Mouse (Mus musculus) activated CD4-positive, CD25-positive, alpha-beta regulatory T cell (primary cell): ENCODE results near the gene Soga3. TPM values are rescaled to one million over a fixed set of nuclear protein-coding genes. Genes with fewer than 3 reads are reported as not detected.

Experiments
- polyA plus RNA-seq, 2 experiments: library from polyadenylated mRNA; unstranded; fragments of 100-300 nt; shearing (Covaris generic); gene quantifications; one replicate each; pipeline ENCODE4 v1.2.1; 2017

Soga3 gene
- polyA plus RNA-seq = not detected

GRCm38 (mm10) chr10:29143566-29144335 is at the start of gene Soga3:
Gene Soga3 (plus strand): TSS chr10:29143839.

GRCm38 (mm10) chr10:29198642-29199041 is 55.0 kb downstream of the Soga3 start, which contains the start of gene Gm49353:
Gene Gm49353 (plus strand): TSS chr10:29198954.

GRCm38 (mm10) chr10:29211453-29211852 is 67.8 kb downstream of the Soga3 start, which contains the start of gene 9330159F19Rik:
Gene 9330159F19Rik (plus strand): TSS chr10:29211606.

Other genes starting within 250 kb of the Soga3 start
- not detected for gene 2310057J18Rik, start 157.5 kb upstream of the Soga3 start, polyA plus RNA-seq
- not detected for gene Gm49353, start 55.1 kb downstream of the Soga3 start, polyA plus RNA-seq
- gene 9330159F19Rik, start 67.8 kb downstream of the Soga3 start, polyA plus RNA-seq = under 1 TPM in 1 of 2 experiments, not detected in 1; 0.15 TPM
- gene Echdc1, start 169.3 kb downstream of the Soga3 start, polyA plus RNA-seq = 10 to 100 TPM; 12.9 to 17.2 TPM
- 10 to 100 TPM; 69.5 to 72.5 TPM for gene Rnf146, start 218.6 kb downstream of the Soga3 start, polyA plus RNA-seq